Mouse (Mus musculus) neutrophil, adult 5-6 weeks (primary cell): ENCODE data around the gene Rcl1. TPM values are rescaled to one million over a fixed set of nuclear protein-coding genes. Genes with fewer than 3 reads are reported as not detected.

Experiments used
- ATAC-seq: fragments of 151-379, 151-347 bp; 2 replicates; pipeline ENCODE4 v1.8.0; 2017; ENCODE audit warnings: mild to moderate bottlenecking, moderate TSS enrichment; ENCODE audit not compliant: insufficient number of reproducible peaks, poor library complexity, low FRiP score, severe bottlenecking; ENCODE audit errors: extremely low read depth
- total RNA-seq: library from RNA; stranded (forward); fragments of 200-1000 nt; gene quantifications from 2 replicates; pipeline ENCODE4 v1.2.3, GENCODE M21; 2017

Rcl1 gene
- total RNA-seq, 1 experiment from 2014 or later = 15.2 TPM

DNA sequence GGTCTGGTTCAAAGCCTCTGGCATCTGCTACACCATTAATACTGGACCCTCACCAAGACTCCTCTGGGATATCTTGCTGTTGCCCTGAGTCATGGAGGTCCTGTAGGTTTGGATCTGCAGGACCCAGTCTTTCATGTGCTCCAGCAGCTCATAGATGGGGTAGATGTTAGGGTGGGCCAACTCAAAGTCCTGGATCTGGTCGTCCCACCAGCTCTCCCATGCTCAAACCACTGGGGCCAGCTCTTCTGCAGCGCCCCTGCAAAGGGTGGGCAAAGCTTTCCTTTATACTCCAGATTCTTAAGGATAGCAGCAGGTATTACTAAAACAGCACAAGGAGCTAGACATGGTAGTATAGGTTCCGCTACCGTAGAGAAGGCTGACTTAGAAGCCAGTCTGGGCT is 4.6 kb downstream of the Rcl1 start:
- no peak for ATAC-seq

DNA sequence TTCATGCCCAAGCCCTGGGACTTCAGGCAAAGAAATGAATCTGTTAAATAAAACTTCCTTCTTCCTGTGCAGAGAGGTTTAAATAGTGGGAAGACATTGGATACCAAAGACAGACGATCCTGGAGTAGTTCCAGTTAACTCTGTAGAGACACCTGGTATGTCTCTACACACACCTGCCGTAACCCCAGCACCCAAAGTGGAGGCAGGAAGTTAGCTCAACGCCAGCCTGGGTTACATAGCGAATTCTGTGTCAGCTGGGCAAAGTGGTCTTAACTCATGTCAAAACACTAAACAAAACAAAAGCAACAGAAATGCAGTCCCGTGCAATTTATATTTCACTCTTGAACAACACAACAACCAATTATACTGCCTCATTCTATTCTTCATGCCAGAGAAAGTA is 5.1 kb downstream of the Rcl1 start:
- ATAC-seq = no peak

DNA sequence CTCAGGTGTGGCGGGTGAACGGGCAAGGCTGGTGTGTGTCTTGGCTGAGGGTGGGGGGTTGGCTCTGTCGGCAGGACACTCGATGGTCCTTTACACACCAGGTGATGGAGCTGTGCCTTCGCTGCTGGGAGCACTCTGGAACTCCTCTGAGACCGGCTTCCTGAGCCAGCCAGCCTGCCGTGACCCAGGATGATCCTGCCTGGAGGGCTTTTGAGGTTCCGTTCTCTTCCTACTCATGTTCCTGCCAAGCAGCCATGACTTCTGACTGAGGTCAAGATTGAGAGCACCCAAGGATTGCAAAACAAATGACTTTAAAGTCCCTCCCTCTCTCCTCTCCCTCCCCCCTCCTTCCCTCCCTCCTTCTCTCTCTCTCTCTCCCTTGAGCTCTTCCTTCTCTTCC is 11.5 kb downstream of the Rcl1 start:
- ATAC-seq = no peak

DNA sequence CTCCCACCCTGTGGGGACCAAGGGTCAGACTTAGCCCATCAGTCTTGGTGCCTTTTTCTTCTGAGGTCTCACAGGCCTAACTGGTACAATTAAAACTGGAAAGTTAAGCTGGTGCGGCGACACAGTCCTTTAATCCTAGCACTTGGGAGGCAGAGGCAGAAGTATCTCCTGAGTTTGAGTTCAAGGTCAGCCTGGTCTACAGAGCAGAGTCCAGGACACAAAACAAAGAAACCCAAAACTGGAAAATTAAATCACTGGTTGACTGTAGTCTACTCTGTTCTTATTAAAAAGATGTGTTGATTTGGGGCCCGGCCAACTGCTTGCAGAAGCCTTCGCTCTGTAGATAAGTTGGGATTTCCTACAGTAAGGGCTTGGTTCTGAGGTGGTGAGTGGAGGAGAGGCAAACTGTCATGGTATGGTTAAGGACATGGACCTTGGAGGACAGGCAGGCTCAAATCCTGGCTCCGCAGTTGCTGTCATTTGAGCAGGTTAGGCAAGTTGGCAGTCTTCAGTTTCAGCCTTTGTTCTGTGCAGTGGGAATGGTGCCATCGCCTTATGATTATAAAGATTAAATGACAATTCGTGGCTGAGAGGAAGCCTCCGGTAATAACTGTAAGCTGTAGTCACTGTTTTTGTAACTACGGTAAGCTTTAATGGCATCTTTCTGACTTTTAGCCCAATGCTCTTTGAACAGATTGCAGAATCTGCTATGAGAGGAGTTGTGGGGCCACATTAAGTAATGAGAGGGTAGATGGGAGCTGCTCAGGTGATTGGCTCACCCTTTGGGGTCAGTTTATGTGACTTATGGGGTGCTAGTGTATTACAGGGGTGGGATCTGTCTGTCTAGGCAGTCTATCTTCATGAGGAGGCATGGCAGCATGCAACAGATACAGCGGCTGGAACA is 12.8 kb downstream of the Rcl1 start:
- no peak for ATAC-seq

DNA sequence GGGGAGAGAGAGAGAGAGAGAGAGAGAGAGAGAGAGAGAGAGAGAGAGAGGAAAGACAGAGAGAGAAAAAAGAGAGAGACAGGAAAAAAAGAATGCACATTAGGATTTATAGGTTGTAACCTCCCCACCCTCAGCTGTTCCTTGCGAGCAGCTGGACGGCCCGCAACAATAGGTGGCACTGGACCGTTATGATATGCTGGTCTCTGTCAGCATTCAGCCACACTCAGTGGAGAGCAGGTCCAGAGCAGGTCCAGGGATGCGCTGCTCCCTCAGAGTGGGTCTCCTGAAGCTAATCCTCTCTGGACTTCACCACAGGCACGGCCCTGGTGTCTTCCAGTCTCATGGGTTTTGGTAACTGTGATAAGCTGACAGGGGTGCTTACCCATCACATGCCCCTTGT is 15.6 kb downstream of the Rcl1 start:
- no peak for ATAC-seq

DNA sequence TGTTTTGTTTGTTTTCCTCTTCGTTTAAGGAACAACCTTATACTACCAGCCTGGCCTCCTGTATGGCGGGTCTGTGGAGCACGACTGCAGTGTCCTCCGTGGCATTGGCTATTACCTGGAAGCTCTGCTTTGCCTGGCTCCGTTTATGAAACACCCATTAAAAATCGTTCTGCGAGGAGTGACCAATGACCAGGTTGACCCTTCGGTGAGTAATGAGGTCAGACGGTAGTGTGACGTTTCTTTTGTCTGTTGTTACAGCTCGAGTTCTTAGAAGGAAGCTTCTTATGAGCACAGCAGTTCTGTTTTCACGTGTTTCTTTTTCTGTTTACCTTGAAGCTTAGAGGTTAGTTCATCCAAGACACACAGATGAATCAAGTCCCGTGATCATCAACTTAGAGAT is 17.0 kb downstream of the Rcl1 start:
- ATAC-seq = no peak

DNA sequence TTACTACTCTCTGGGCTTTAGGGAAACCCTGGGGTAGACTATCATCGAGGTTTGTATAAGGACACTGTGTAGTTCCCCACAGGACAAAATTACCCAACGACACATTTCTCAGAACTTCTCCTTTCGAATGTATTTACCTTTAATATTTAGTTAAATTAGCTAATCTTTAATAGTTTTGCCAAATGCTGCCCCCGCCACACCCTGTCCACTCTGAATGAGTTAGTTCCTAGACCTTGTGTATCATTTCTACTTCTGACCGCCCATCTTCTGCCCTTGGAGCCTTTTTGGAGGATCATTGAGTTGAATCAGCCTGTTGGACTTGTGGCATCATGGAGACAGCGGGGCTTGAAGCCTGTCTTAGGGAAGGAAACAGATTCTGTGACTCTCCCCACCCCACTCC is 19.1 kb downstream of the Rcl1 start:
- ATAC-seq = no peak

DNA sequence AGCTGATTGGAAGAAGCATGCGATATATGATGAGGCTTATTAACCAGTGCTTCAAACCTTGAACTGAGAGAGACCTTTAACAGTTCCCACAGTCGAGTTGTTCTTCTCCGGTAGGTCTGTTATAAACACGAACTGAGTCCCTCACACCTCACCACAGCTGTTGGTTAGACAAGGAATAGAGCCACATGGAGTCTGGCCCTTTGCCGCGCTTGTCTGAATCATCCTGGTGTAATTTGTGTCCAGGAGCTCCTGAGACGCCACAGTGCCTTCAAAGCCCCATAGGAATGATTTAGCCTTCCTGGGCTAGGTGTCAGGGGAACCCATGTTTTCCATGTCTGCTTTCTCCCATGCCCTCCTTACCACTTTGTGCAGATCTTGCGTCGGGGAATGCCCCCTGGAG is 20.2 kb downstream of the Rcl1 start:
- ATAC-seq = no peak

DNA sequence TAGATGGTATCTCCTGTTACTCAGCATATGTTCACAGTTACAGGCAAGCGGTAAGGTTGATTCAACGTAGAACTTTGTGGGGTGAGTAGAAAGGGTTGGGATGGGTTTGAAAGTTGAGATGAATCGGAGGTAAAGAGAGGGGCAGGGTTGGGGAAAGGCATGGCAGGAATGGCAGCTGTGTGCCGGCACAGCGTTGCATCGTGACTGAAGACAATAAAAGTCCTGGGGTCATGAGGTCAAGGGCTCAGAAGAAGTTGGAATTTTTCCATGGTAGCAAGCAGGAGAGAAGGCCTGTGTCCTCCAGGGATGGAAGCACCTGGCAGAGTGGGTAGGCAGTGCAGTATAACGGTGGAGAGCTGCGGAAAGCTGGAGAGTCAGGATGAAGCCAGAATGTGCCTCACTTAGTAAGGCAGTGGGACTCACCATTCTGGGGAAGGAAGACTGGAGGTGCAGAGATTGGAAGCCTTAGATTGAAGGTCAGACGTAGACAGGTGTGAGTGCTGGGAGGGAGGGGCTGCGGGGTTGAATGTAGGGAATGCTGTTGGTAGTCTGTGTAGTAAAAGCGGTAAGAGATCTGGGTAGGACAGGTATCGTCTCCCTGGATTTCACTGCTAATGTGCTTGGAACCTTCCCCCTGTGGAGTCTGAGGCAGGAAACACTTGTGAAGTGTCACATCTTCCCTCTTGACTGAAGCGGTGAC is 23.9 kb downstream of the Rcl1 start:
- ATAC-seq = no peak

DNA sequence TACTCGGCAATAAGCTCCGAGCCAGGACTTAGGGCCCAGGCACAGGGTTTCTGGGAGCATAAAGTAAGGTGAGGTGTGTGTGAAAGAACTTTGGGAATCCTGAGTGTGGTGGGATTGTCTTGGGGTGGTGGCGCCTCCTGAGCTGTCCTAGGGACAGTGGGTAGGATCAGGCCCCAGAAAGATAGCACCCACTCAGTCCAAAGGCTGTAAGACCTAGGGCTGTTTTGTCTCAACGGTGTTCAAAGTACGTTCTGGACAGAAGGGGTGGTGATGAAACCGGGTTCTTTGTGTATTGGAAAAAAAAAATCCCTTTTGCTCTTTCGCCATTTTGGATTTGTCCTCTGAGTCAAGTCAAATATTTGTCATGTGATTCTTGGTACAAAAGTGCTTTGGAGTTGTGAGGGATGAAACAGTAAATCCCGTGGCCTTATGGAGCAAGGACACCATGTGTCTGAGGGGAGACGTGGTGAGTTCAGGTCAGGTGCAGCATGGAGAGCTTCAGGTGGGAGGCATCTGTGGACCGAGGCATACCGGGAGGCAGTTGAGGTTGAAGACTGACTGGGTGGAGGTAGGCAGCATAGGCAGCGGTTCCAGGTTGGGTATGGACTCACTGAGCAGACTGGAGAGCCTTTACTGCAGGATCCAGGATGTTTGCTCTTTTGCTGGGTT is 25.3 kb downstream of the Rcl1 start:
- ATAC-seq = no peak

DNA sequence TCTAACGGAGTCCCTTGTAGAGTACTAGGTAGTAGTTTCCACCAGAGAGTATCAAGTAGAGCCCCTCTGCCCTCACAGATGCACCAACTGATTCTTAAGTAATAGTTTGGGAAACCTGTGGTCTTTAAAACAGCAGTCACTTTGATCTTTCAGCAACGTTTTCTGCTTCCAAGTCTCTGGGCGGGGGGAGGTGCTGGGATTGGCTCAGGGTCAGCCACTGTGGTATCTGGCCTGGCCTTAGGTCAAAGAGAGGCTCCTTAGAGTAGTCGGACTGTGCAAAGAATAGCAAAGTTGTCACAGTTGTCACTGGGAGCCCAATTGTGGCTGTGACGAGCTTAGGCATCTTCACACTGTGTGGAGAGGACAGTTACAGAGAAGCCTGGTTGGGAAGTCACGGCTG is 26.2 kb downstream of the Rcl1 start:
- no peak for ATAC-seq

DNA sequence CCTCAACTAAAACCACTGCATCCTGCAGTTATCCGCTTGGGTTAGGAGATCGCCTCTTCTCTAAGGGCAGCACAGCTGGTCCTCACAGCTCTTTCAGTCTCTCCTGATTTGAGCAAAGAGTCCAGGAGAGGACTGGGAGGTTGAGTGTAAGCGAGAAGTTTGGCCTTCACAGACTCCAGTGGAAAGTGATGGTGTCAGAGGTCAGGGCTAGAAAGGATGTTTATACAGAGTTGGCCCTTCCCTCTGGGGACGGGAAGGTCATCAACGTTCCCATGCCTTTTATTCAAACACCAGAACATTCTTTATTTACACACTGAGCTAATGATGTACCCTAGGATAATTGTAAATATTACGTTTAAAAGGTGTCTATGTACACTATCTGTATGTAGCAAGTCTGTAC is 27.0 kb downstream of the Rcl1 start:
- ATAC-seq = no peak

DNA sequence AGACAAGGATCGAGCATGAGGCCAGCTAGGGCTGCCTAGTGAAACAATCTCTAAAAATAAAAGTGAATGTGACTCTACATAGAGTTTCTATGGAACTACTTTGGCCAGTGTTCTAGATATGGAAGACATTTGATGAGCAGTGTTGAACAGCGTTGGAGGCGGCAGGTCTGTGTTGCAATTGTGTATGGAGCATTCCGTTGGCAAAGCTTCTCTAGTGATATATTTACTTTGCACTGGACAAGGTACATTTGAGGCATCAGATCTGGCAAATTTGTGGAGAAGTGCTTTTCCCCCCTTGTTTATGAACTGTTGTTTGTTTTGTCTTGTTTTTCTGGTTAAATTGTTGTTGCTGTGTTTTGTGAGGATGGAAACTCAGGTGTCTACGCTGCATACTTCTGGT is 28.4 kb downstream of the Rcl1 start:
- no peak for ATAC-seq

DNA sequence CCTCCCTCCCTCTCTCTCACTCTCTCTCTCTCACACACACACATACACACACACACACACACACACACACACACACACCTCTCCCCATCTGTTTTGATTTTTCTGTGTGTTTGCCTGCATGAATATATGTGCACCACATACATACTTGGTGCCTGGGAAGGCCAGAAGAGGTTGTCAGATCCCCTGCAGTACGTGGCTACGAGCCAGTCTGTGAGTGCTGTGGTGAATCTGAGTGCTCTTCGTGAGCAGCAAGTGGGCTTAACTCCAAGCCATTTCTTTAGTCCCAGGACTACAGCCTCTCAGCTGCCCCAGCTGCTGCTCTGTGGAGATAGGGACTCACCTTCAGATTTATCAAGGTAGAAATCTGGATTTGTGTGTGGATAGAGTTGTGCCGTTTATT is 30.0 kb downstream of the Rcl1 start:
- ATAC-seq = no peak

DNA sequence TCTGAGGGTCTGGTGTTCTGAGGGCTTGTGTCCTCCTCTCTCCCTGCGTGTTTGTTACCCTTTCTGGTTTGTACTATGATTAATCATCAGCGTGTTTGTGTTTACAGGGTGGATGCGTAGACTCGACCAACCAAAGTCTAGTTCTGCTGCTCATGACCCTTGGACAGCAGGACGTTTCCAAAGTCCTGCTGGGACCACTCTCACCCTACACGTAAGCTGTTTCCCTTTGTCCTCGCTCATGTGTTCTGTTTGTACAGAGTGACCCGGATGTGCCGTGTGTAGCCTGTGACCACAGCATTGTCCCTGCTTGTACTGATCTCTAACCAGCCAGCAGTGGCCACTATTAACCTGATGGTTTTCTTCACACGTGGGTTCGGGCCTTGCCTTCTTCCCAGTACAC is 33.1 kb downstream of the Rcl1 start:
- no peak for ATAC-seq

DNA sequence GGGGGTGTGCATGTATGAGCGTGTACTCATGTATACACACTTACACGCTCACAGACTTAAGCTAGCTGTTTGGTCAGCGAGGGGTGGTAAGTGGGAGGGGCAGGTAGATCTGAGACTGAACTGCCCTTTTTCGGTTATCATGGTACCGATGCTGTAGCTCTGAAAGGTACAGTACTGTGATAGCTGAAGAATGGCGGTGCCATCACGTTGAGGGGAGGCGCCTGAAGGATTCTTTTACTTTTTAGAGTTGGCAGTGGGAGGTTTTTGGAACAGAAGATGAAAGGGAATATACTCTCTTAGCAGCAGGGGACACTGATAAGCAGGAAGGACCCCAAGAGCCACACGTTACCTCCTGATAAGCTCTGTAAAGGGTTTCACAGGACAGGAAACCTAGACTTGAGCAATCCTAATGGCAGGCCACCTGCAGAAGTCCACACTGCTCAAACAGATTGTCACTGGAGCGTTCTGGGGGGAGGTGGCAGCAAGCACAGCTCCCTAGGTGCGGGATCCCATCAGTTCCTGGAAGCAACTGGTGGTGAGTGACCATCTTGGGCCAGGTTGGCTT is 34.1 kb downstream of the Rcl1 start:
- ATAC-seq = no peak

DNA sequence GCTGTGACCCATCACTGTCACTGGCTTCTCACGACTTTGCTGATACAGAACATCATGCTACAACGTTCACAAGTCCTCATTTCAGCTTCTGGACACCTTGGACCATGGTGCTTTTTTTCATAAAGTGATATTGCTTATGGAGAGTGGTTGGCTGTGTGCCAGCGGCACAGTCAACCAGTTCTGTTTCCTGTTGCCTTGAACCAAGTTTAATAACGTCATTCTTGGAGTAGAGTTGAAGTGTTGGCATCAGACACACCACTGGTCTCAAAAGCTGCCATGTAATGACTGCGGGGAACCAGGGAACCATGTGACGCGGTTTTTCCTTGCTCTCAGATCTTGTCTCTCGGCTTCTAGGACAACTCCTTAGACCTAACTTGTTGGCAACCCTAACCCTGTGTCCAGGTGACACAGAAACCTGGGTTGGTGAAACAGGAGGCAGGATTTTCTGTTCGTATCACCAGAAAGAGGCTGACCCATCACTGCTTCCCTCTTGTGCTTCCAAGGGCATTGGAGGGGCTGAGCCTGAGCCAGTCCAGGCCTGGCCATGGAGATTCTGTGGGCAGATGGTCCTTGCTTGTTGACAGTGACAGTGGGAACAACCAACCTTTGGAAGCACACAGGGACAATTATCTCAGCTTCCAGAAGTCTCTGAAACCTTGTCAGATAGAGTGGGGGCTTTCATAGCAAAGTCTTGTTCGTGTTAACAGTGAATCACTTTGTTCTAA is 37.5 kb downstream of the Rcl1 start:
- no peak for ATAC-seq

DNA sequence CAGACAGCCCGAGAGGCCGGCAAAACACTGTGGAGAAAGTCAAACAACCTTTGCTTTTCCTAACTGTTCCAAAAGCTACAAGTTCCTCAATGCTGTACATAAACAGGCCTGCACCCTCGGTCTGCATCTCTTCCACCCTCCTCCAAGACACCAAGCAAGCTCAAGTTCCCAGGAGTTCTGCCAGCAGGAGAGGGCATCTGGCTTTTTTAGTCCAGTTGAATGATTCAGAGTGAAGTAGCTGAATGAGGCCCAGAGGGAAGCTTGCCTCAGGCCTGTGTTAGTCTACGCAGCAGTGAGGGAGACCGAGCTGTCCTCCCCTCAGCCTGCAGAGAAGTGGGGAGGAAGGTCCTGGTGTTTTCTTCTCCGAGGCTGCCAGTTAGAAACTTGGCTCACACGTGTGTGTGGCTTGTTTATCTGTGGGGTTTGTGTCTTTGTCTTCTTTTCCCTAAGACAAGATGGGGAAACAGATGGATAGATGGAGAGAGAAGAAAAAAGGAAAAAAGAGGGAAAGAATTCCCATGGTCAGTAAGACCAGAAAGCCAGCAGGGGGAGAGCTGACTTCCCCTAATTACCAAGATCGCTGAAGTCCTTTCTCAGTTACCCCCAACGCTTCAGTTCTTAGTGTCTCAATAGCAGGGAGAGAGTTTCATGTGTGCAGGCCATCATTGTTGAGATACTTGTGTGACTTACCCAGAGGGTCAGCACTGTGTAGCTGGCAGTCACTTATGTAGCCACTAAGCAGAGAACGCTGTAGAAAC is 38.7 kb downstream of the Rcl1 start:
- ATAC-seq = no peak
